Mouse (Mus musculus): ENCODE data around the gene Mybphl.

Gene Mybphl

GRCm38 (mm10) chr3:108364270-108364995 is at the start of gene Mybphl:
Gene Mybphl (plus strand): TSS chr3:108364911.
- no peak for DNase-seq

- DNase-seq: no peak
Observed at GRCm38 (mm10) chr3:108318517-108318916, 46.2 kb upstream of the Mybphl start.

GRCm38 (mm10) chr3:108321671-108322070 is 43.0 kb upstream of the Mybphl start:
- no peak for DNase-seq

- DNase-seq: no peak
Observed at GRCm38 (mm10) chr3:108322136-108322535, 42.6 kb upstream of the Mybphl start.

- DNase-seq: peak; percentile 64
Observed at GRCm38 (mm10) chr3:108322962-108323361, 41.7 kb upstream of the Mybphl start.

GRCm38 (mm10) chr3:108324837-108325236 is 39.9 kb upstream of the Mybphl start:
- no peak for DNase-seq

GRCm38 (mm10) chr3:108325521-108325920 is 39.2 kb upstream of the Mybphl start:
- DNase-seq: no peak

GRCm38 (mm10) chr3:108327275-108327674 is 37.4 kb upstream of the Mybphl start:
- peak; percentile 66 for DNase-seq

- DNase-seq: peak; percentile 70
Observed at GRCm38 (mm10) chr3:108327916-108328315, 36.8 kb upstream of the Mybphl start.

GRCm38 (mm10) chr3:108328441-108328841 is 36.3 kb upstream of the Mybphl start:
- peak; percentile 88 for DNase-seq

- DNase-seq: no peak
Observed at GRCm38 (mm10) chr3:108330812-108331211, 33.9 kb upstream of the Mybphl start.

- DNase-seq: no peak
Observed at GRCm38 (mm10) chr3:108336878-108337277, 27.8 kb upstream of the Mybphl start.

GRCm38 (mm10) chr3:108341040-108341439 is 23.7 kb upstream of the Mybphl start:
- DNase-seq: no peak

GRCm38 (mm10) chr3:108342185-108342584 is 22.5 kb upstream of the Mybphl start:
- DNase-seq: peak; percentile 82

GRCm38 (mm10) chr3:108345855-108346254 is 18.9 kb upstream of the Mybphl start:
- no peak for DNase-seq

- no peak for DNase-seq
Observed at GRCm38 (mm10) chr3:108348376-108348775, 16.3 kb upstream of the Mybphl start.

- DNase-seq: no peak
Observed at GRCm38 (mm10) chr3:108355245-108355644, 9.5 kb upstream of the Mybphl start.

GRCm38 (mm10) chr3:108357051-108357450 is 7.7 kb upstream of the Mybphl start:
- DNase-seq: no peak

GRCm38 (mm10) chr3:108358445-108358844 is 6.3 kb upstream of the Mybphl start:
- DNase-seq: no peak

- no peak for DNase-seq
Observed at GRCm38 (mm10) chr3:108360894-108361293, 3.8 kb upstream of the Mybphl start.

GRCm38 (mm10) chr3:108363626-108364025 is 1.1 kb upstream of the Mybphl start:
- no peak for DNase-seq

GRCm38 (mm10) chr3:108367173-108367572 is 2.5 kb downstream of the Mybphl start:
- no peak for DNase-seq

GRCm38 (mm10) chr3:108367828-108368227 is 3.1 kb downstream of the Mybphl start:
- DNase-seq: no peak

GRCm38 (mm10) chr3:108368721-108369120 is 4.0 kb downstream of the Mybphl start:
- DNase-seq: no peak

GRCm38 (mm10) chr3:108372274-108372673 is 7.6 kb downstream of the Mybphl start:
- DNase-seq: peak; percentile 35
